Mouse (Mus musculus) gastrocnemius, postnatal 4 days (tissue): ENCODE data around the gene 2010111I01Rik. TPM values are rescaled to one million over a fixed set of nuclear protein-coding genes. Genes with fewer than 3 reads are reported as not detected.
"Not testable (repeated sequence)": the region's sequence is repeated elsewhere in the genome, so short reads cannot be mapped to it uniquely, and the experiment has no call there.

ENCODE experiments used
- DNase-seq, 2 experiments: peaks; one replicate each; pipeline ENCODE4 v3.0.0; 2021 to 2022; ENCODE audit warnings: low spot score in 2 of 2, mixed read lengths in 2 of 2
- long read RNA-seq, 2 experiments: library from polyadenylated mRNA; stranded (forward); transcript quantifications; one replicate each; pipeline ENCODE4 v2.0.0; 2021
- total RNA-seq, 2 experiments: library from RNA; stranded (reverse); gene quantifications; 2 replicates each; pipeline ENCODE4 v1.2.3; 2021

Gene 2010111I01Rik
- total RNA-seq = 100 to 1,000 TPM; 105 to 158 TPM
- long read RNA-seq, experiment 1, transcript 2010111I01Rik-224 (6 exons, 1,055 nt) = major isoform, 16 of 75 reads
- long read RNA-seq, experiment 1, partial matches to known transcripts = 29 of 75 reads
- long read RNA-seq, experiment 1, other reads (novel, unspliced or antisense) = 17 of 75 reads
- long read RNA-seq, experiment 2, transcript 2010111I01Rik-224 (6 exons, 1,055 nt) = major isoform, 13 of 74 reads
- long read RNA-seq, experiment 2, partial matches to known transcripts = 28 of 74 reads
- long read RNA-seq, experiment 2, other reads (novel, unspliced or antisense) = 22 of 74 reads

DNA sequence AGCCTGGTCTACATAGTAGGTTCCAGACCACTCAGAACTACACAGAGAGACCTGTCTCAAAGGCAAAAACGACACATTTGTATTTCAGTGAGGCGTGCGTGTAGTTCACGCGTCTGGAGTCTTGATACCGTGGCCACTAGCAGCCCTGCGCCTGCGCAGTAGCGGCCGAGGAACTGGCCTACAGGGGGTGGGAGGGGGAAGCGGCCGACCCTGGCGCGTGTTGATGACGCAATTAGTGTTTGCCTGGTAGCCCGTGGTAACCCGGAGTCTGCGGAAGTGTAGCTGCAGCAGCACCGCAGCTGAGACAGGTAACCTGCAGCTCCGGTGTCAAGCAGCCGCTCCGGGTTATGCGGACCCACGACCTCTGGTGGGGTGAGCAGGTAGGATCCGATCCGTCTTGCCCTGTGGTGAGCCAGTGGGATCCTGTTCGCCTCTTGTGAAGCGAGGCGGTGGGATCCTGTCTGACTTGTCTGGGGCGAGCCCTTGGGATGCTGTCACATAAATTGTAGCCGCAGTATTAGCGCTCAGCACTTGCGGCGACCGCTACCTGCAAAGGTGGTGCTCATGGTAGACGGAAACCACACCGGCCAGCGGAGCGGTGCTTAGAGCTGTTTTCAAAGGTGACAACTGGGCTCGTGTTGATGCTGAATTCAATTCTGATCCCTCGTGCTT, at the start of gene 2010111I01Rik:
Gene 2010111I01Rik (plus strand): TSS at position 254 of the 672 bp plus-strand sequence.
- DNase-seq = peak; percentile 98

DNA sequence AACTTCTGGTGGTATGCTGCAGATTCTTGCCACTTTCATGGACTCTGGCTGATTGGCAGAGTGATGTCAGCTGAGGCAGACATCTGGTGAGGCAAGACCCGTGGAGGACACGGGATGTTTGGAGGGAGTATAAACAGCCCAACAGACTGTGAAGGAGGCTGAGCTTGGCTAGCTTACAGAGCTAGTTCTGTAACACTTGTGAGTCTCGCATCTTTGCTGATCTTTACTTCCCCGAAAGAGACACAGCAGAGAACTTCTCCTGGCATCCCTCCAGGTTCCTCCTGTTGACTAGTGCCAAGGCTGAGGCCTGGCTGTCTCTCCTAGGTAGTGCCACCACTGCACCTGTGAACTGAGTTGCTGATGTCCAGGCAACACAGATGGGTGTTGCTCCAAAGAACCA, 48.0 kb upstream of the 2010111I01Rik start:
- DNase-seq = peak in 1 of 2 experiments; percentile 10

DNA sequence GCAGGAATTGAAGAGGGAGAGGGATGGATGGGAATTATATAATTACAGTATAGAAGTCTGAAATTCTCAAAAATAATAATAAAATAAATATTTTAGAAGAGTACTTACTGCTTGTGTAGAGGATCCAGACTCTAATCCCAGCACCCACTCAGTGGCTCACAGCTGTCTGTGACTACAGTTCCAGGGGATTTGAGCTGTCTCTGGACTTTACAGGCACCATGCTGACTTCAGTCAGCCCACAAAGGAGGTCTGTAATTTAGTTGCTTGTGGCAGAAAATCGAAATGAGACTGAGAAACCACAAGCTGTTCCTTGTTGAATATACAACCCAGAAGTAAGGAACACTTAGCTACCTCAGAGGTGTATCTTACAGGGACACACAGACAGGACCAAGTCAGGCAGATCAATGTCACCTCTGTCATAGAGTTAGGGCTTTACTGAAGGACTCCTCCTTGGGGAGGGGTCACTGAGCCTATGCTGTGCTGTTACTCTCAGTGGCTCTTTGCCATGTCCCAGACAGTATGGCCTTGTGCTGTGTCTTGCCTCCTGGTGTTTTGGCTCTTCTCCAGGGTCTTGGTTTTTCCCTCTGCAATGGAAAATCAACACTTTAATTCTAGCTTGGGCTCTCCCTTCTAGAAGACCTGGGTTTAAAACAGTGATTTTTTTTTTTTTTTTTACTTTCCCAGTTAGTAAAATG, 47.1 kb upstream of the 2010111I01Rik start:
- DNase-seq = no peak

DNA sequence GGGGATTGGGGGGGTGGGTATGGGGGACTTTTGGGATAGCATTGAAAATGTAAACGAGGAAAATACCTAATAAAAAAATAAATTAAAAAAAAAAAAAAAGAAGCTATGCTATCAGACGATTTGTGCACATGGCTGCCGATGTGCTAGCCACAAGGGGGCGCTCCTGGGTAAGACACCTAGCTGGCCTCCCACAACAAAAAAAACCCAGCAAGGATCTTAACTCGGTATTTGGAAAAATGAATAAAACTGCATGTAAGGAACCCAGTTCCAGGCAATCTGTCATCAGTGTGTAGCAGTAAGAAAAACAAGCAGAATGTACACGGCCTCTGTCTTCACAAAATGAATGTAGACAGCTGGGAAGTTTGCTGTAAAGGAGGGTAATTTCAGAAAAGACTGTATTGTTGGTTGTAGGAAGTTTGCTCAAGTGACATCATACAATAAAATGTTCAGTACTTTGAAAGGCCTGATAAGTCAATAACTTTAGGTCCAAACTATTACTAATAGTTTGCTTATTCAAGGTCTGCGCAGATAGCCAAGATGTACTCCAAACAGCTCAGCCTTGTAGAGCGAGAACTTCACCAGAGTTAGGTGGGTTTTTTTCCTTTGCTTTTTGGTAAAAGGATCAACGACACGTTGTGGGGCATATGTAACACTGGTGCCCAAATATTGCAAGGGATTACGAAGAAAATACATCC, 44.9 kb upstream of the 2010111I01Rik start:
- DNase-seq = peak; percentile 73 to 85

DNA sequence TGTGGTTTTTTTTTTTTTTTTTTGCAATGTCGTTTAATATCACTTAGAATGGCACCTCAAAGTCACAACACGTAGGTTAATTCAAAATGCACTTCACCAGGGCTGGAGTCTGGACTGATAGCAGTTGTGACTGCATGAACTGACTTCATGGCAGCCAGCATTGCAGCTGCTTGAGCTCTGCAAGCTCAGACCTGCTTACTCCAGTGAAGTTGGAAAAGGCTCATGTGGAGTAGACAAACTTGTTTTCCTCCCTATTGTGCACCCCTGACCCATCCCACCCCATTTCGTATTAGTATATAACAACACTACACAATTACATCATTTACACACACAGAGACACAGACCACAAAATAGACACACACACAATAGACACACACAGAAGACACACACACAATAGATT, 42.0 kb upstream of the 2010111I01Rik start:
- no peak for DNase-seq

DNA sequence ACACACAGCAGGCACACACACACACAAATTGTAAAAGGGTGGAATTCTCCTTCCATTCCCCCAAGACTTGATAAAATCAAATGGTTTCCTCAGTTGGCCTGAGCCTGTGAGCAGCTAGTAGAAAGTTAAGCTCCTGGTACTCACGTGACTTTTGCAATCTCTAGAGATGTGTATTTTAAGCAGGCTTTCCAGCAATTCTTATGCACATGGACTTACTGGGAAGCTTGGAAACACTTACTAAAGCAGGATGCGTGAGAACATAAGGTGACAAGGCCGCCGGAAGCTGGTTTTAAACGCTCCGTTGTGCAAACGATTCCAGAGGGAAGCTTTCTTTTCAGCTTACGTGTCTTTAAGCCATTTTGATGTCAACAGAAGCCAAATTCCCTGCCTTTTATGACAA, 41.5 kb upstream of the 2010111I01Rik start:
- DNase-seq = no peak

DNA sequence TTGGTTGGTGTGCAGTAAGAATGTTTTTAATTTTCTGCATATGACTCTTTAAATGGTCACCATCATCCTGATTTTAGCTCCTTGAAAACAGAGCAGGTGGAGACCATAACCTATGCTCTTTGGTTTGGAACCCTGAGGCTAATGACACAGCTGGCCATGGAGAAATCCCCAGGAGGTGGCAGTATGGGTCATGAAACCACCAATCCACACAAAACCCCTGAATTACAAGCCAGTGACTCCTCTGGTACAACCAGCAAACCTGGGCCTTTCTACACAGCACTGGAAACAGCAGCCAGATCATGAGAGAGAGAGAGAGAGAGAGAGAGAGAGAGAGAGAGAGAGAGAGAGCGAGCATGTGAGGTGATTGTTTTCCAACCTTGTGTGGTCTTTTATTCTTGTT, 38.2 kb upstream of the 2010111I01Rik start:
- peak in 1 of 2 experiments; percentile 52 for DNase-seq

DNA sequence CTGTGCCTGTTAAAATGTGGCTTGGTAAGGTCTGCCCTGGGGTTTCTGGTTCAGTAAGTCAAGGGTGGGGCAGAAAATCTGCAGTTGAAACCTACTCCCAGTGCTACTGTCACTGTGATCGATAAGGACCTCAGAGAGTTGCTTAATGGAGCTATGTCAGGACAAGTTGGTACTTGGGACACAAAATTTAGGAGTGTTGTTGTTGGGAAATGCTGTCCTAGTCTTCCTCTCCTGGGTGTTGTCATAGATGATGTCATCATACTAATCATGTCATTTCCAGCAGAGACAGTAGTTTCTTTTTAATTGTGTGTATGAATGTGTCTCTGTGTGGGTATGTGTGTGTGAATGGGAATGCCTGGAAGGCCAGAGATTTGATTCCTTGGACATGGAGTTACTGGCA, 37.2 kb upstream of the 2010111I01Rik start:
- DNase-seq = no peak

DNA sequence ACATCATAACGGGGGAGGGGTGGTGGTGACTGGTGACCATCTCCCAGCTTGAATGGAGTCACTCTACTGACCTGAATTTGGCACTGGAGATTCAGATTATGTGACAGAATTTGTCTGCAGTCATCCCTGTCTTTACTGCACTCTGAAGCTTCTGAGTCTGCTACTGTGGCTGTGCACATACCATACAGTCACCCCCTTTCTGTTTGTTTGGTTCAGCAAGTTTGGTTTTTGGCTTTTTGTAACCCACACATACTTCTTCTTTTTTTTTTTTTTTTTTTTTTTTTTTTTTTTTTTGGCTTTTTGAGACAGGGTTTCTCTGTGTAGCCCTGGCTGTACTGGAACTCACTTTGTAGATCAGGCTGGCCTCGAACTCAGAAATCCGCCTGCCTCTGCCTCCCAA, 35.5 kb upstream of the 2010111I01Rik start:
- not testable (repeated sequence) for DNase-seq

DNA sequence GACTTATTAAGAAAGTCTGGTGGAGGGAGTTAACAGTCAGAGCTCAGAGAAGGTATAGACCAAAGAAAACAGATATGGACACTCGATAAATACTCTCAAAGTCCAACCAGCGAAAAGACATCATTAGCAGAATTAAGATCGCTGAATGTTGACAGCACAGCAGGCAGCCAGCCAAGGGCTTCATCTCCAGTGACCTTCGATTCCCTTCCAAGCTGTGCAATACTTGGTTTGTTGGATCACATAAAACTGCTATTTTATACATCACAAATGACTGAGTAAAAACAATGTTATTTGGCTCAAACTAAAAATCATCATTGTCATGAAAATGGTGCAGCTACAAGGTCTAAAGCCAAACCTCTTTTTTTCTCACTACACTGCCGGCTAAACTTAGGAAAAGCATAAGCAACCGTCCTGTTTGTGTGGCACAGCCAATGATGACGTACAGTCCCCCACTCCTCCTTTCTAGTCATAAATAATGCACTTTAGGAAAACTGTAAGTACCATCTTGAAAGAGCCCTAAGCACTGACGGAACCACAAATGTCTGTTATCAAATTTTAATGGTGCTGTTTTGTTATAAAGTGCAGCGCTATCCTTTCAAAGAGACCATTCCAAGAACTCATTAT, 34.8 kb upstream of the 2010111I01Rik start:
- peak in 1 of 2 experiments; percentile 27 for DNase-seq

DNA sequence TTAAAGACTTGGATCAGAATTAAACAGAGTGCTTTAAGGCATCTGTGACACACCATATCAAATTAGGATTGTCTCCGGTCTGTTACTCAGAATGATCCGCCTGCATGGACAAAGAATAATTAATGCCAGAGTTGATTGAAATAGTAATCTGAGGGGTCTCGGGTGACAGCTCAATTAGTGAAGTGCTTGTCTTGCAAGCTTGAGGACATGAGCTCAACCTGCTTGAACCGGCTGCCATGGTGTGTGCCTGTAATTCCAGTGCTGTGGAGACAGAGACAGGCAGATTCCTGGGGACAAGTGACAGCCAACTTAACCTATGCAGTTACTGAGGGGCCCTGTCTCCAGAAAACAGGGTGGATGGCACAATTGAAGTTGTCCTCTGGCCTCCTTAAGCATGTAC, 32.2 kb upstream of the 2010111I01Rik start:
- no peak for DNase-seq

DNA sequence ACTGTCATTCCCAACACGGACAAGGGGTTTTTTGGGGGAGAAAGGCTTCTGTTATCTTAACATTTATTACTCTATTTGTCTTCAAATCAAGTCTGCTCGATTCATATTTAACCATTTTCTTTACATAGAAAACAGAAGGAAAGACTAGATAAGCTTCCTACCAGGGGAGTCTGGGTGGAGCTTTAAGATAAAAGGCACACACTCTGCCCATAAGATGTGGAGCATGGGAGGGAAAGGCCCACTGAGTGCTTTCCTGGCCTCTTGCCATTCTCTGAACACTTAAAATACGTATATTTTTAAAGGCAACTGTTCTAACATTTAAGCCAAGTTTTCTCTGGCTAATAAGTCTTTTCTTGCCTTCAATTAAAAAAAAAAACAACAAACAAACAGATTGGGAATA, 25.3 kb upstream of the 2010111I01Rik start:
- no peak for DNase-seq

DNA sequence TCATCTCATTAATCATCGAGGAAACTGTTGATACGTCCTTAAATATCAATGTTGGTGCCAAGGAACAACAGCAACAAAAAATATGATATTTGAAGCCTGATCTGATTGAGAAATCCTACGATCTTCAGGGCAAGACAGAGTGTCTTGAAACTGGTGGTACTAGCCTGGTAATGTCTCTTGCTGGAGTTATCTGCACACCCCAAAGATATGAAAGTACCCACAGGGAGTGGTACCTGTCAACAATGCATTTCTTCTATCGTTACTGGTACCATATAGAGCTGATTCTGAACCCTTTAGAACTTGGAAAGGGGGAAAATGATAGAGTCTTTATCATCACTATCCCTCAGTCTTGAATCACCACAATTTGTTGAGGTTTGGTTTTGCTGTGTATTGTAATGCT, 24.9 kb upstream of the 2010111I01Rik start:
- DNase-seq = no peak

DNA sequence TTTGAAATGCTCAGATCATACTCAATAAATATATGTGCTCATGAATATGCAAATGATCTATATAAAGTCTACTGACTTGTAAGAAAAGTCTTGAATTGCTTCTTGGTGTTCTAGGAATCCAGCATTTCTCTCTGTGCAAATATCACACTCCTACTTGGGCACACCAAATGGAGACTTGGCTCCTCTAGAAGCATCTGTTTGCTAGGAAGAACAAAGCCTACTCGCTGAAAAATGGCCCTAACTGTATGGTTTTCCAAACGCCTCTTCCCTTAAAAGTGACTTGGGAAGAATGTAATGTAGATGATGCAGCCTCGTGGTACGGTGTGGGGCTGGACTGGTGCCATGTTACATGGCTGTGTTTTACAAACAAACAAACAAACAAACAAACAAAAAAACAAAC, 24.0 kb upstream of the 2010111I01Rik start:
- DNase-seq = no peak

DNA sequence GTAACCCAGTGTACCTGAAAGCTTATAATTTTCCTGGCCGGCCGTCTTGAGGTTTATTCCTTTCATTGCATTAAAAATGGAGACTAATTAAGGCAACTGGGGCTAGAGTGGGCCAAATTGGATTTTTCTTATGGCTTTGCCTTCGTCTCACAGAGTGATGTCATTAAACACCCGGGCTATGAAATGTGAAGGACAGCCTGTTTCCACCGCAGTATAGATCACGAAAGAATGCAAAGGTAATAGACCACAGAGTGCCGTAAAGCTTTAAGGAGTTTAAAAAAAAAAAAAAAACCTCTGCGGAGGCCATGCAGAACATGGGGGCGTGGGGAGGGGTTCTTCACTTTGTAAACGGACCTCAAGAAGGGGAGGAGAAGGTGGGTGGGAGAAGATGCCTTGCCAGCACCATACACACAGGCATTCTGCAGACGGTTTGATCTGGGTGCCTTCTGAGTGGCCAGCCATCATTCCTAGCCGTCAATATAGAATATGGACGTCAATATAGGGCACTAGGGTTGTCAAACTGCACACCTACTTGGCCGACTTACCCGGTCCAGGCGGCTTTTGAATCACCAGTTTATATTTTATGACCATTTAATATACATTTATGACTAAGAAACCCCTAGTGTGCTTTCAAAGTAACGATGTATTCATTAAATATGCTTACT, 23.2 kb upstream of the 2010111I01Rik start:
- no peak for DNase-seq

DNA sequence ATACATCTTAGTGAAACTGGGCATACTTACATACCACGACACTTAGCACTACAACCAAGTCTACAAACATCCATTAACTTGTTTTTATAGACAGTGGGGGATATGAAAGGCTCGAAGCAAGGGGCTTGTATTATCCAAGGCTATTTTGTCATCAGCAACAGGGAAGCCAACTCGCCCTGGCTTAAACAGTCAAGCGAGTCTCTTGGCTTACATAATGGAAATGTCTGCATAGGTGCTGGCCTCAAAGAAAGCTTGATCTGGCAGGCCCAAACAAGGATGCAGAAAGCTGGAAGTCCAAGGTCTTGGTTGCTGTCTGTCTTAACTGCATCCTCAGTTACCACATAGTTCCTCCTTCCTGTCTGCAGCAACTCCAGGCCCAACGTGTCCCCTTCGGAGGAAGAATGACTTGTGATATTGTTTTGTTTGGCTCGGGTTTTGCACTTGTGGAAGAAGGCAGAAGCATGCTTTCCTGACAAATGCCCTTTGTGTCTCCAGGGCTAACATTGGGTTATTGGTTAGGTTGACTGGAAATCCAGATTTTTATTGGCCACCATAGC, 21.3 kb upstream of the 2010111I01Rik start:
- no peak for DNase-seq

DNA sequence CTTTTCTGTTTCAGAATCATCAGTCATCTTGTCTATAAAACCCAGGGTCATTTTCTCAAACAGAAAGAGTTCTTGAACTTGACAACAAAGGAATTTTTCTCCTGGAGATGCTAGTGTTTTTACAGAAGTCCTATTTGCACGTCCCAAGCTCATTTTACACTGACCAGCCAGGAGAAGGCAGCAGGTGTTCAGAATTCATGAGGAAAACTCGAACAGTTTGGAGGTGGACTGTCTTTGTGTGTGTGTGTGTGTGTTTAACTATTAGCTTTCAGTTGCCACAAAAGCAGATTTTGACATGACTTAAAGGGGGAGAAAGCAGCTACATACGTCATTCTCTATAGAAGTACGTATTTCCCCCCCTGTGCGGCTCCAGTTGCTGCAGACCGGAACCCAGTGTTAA, 20.6 kb upstream of the 2010111I01Rik start:
- DNase-seq = no peak

DNA sequence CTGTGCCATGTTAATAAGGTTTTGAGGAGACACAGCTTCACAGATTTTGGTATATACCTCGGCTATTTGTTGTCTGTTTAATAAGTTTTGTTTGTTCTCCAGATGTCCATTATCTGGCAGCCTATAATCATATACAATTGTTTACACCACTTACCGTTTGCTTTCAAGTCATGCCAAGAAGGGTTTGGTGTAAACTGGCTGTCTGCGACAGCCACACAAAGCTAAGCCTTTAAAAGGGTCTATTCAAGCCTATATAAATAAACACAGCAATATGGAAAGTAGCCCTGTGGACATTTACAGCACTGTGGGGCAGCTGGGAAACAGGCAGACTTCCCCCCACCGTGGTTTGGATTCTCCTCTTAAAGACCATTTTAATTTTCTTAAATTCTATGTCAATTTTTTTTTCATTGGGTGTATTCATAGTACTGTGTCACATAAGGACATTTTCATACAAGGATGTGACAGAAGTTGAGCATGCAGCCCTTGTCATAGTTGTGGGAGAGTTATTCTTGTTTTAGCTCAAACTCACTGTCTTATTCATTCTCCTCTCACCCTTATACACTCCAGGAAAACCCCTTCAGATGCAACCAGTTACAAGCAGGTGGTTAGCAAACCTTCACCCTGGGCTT, 15.0 kb upstream of the 2010111I01Rik start:
- no peak for DNase-seq

DNA sequence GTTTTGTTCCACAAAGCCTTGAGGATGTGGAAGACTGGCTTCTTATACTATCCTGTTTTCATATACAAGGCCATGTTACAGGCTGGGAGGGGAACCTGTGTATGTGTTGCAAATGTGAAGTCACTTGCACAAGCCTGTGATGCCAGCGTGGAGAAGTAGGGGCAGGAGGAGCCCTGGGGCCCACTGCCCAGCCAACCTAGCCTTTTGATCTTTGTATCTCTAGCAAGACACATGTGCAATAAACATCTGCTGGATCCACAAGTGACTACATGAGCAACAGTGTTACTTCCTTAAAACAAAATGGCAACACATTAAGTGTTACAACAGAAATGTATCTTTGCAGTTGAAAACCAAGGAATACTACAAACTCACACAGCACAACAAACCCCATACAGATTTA, 13.1 kb upstream of the 2010111I01Rik start:
- DNase-seq = no peak

DNA sequence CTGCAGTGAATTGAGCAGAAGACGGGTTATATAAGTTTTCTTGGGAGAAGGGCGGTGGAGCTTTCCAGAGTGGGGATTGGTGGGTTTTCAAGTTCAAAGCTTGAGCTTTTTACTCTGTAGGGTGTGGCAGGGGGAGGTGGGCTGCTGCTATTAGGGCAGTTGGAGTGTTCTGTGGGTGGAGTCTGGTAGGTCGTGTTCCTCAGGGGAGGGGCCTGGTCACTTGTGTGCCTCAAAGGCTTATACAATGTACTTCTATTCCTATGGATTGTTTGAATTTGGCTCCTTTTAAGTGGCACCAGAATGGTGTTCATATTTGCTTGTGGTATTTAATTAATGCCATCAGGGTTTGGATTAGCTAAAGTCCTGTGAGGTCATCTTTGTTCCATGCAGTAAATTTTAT, 12.6 kb upstream of the 2010111I01Rik start:
- DNase-seq = no peak
